Mouse (Mus musculus) liver, postnatal 0 days (tissue): ENCODE data around the gene Cybrd1. TPM values are rescaled to one million over a fixed set of nuclear protein-coding genes. Genes with fewer than 3 reads are reported as not detected.

ENCODE experiments used
- ATAC-seq: fragments of 200-750 bp; cut with Nextera tagmentation; 2 replicates; pipeline ENCODE4 v1.8.0; 2017; ENCODE audit warnings: mild to moderate bottlenecking, moderate library complexity
- DNase-seq: peaks from one replicate; pipeline ENCODE4 v3.0.0-alpha.2; 2016
- H3K27ac ChIP-seq: fragments of 300-500 bp; sonication (generic); 2 replicates; pipeline ENCODE4 v1.5.1; 2014; ENCODE audit warnings: antibody characterized with exemption, moderate library complexity, mild to moderate bottlenecking, low read depth
- H3K27me3 ChIP-seq: fragments of 300-500 bp; sonication (generic); 2 replicates; pipeline ENCODE4 v1.6.1; 2014; ENCODE audit warnings: low read length, control low read depth, mixed read lengths; ENCODE audit not compliant: insufficient read depth
- H3K36me3 ChIP-seq: fragments of 300-500 bp; sonication (generic); replicated peaks from 2 replicates; pipeline ENCODE4 v1.6.1; 2014; ENCODE audit warnings: mild to moderate bottlenecking, control low read depth, low read length, moderate library complexity, mixed read lengths; ENCODE audit not compliant: insufficient read depth
- H3K4me1 ChIP-seq: fragments of 300-500 bp; sonication (generic); 2 replicates; pipeline ENCODE4 v1.6.1; 2014; ENCODE audit warnings: antibody characterized with exemption, mild to moderate bottlenecking, control low read depth; ENCODE audit not compliant: insufficient read depth
- H3K4me2 ChIP-seq: fragments of 300-500 bp; sonication (generic); 2 replicates; pipeline ENCODE4 v1.6.1; 2014; ENCODE audit warnings: low read depth, mild to moderate bottlenecking, low read length, moderate library complexity, mixed read lengths
- H3K4me3 ChIP-seq: fragments of 300-500 bp; sonication (generic); 2 replicates; pipeline ENCODE4 v1.5.1; 2014; ENCODE audit warnings: low read depth, low read length
- H3K9ac ChIP-seq: fragments of 300-500 bp; sonication (generic); replicated peaks from 2 replicates; pipeline ENCODE4 v1.6.1; 2014; ENCODE audit warnings: mild to moderate bottlenecking, moderate library complexity
- H3K9me3 ChIP-seq: fragments of 300-500 bp; sonication (generic); 2 replicates; pipeline ENCODE4 v1.6.1; 2016; ENCODE audit warnings: mild to moderate bottlenecking, control low read depth, low read length, mixed read lengths
- CTCF ChIP-seq: sonication (generic); IDR thresholded peaks from 2 replicates; pipeline ENCODE4 v1.5.1; 2016; ENCODE audit warnings: antibody characterized with exemption, low read depth
- EP300 ChIP-seq: IDR thresholded peaks from 2 replicates; pipeline ENCODE4 v1.6.1; 2016; ENCODE audit warnings: antibody characterized with exemption, low read depth, mild to moderate bottlenecking
- WGBS: fragments of 180-500 bp; shearing (Covaris S2); extraction: QIAGEN DNeasy Blood & Tissue Kit; methylation state at CpG from one replicate; pipeline ENCODE4 v1.1.7; 2014; ENCODE audit not compliant: insufficient replicate concordance; 5-methylcytosine and 5-hydroxymethylcytosine counted together
- polyA plus RNA-seq: library from polyadenylated mRNA; unstranded; fragments of >200 nt; fragmentation: Nextera tagmentation; extraction: Ambion mirVana; gene quantifications from 2 replicates; pipeline ENCODE4 v1.2.1, GENCODE M21; 2015

Cybrd1 gene
- polyA plus RNA-seq, 1 experiment from 2014 or later: 0.22 TPM

DNA sequence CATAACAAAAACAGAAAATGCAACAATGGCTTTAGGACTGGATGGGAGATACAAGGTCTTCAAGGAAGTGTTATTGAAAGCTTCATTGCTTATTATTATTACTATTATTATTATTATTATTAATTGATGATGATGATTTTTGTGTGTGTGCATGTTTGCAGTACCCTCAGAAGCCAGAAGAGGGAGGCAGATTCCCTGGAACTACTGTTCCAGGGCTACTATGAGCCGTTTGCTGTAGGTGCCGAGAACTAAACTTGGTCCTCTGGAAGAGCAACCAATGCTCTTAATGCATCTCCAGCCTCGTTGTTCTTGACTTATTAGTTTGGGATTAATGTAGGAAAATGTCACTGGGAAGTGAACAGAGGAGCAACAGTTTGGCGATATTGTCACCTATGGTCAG is 34.4 kb downstream of the Cybrd1 start:
- Histone ChIP-seq H3K27ac (no peak overlapping the region), H3K9ac (no peak overlapping the region), H3K4me2 (no peak overlapping the region), H3K9me3 (no peaks in the 10 kb centered on the region), H3K4me3 (no peak overlapping the region), H3K27me3 (no peaks in the 10 kb centered on the region), H3K36me3 (no peaks in the 10 kb centered on the region), H3K4me1 (no peaks in the 10 kb centered on the region)
- ATAC-seq: no peak
- DNase-seq: no peak
- WGBS: 75% methylated on average over 4 of the region's 4 CpGs
- no peak for TF ChIP-seq EP300
- TF ChIP-seq CTCF: peak; percentile 30

DNA sequence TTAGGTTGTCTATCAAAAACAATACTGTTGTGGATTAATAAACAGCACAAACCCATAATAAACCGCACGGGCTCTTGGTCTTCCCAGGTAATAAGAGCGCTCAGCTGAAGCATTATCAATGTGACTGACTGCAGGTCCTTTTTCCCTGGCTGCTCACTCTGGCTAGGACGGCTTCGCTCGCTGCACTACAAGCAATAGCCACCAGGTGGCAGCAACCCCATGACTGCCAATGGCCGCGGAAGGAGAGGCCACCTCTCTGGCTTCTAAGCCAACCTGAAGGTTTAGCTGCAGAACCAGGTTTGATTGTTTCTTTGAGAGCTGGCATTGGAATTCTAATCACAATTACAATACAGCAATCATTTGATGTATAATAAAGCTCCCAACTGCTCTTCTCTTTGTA is 37.8 kb downstream of the Cybrd1 start:
- DNase-seq: peak; percentile 88
- H3K9ac ChIP-seq: no peak overlapping the region
- TF ChIP-seq EP300 (no peak), CTCF (peak; percentile 98)
- H3K36me3 ChIP-seq: no peaks in the 10 kb centered on the region
- H3K9me3 ChIP-seq: no peaks in the 10 kb centered on the region
- no peaks in the 10 kb centered on the region for H3K27me3 ChIP-seq
- H3K27ac ChIP-seq: no peak overlapping the region
- peak; percentile 69 for ATAC-seq
- H3K4me2 ChIP-seq: no peak overlapping the region
- H3K4me1 ChIP-seq: no peaks in the 10 kb centered on the region
- no peak overlapping the region for H3K4me3 ChIP-seq
- 7% methylated on average over 8 of the region's 8 CpGs for WGBS

- DNase-seq (no peak), ATAC-seq (no peak)
- no peak overlapping the region for H3K4me2 ChIP-seq
- H3K27me3 ChIP-seq: no peaks in the 10 kb centered on the region
- no peak overlapping the region for H3K9ac ChIP-seq
- WGBS: 82% methylated on average over 8 of the region's 8 CpGs
- no peaks in the 10 kb centered on the region for H3K36me3 ChIP-seq
- no peak for TF ChIP-seq CTCF
- TF ChIP-seq EP300: no peak
- no peaks in the 10 kb centered on the region for H3K9me3 ChIP-seq
- H3K4me3 ChIP-seq: no peak overlapping the region
- no peak overlapping the region for H3K27ac ChIP-seq
- no peaks in the 10 kb centered on the region for H3K4me1 ChIP-seq
Observed at GRCm38 (mm10) chr2:71156446-71156845, 38.7 kb downstream of the Cybrd1 start.

DNA sequence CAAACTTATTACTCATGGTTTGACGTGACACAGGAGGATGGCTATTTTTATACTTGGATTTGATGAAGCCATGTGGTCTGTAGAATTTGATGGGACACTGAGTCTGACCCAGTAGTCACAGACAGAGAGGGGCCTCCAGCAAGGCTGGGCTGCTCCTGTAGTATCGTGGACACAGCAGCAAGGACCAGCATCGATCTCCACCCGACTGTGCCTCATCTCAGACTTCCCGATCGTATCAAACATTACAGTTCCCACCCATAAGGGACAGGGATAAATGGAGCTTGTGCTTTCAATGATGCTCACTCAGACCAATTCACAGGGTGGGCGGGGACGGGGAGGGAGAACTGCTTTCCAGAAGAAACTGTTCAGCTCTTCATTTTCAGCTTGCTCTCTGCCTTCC is 40.2 kb downstream of the Cybrd1 start:
- Histone ChIP-seq H3K36me3 (no peaks in the 10 kb centered on the region), H3K27ac (no peak overlapping the region), H3K4me1 (no peaks in the 10 kb centered on the region), H3K4me3 (no peak overlapping the region), H3K9me3 (no peaks in the 10 kb centered on the region), H3K4me2 (no peak overlapping the region), H3K9ac (no peak overlapping the region), H3K27me3 (no peaks in the 10 kb centered on the region)
- ATAC-seq (no peak), DNase-seq (no peak)
- 87% methylated on average over 8 of the region's 8 CpGs for WGBS
- no peak for TF ChIP-seq EP300

DNA sequence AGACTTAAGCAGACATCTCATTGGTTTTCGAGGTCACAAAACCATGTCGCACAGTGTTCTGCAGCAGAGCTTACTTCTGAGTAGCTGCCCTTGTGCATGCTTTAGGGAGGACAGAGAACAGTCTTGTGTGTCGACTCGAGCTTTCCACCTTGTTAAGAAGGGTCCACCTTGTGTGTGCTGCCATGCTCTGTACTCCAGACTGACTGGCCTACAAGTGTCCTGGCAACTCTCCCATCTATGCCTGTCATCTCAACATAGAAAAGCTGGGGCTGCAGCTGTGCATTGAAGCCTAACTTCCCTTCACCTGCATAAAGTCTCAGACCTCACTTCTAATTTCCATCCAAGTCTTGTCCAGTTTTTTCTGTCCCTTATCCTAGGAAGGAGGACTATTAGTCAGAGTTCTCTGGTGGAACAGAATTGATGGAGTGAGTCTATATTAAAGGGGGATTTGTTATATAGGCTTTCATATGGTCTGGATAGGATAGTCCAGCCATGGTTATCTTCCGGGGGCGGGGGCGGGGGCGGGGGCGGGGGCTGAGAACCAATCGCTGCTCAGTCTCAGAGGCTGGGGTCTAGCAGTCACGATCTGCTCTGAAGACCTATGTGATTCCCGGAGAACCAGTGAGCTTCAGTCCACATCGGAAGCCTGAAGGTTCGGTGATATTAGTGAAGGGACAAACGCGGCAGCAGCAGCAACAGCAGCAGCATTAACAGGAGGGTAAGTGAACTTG is 42.0 kb downstream of the Cybrd1 start:
- Histone ChIP-seq H3K27me3 (no peaks in the 10 kb centered on the region), H3K9me3 (no peaks in the 10 kb centered on the region), H3K9ac (no peak overlapping the region), H3K36me3 (no peaks in the 10 kb centered on the region), H3K4me1 (no peaks in the 10 kb centered on the region), H3K27ac (no peak overlapping the region), H3K4me3 (no peak overlapping the region), H3K4me2 (no peak overlapping the region)
- WGBS: 75% methylated on average over 16 of the region's 16 CpGs
- DNase-seq: no peak
- no peak for ATAC-seq
- TF ChIP-seq CTCF: no peak
- no peak for TF ChIP-seq EP300

GRCm38 (mm10) chr2:71160307-71160861 is 42.7 kb downstream of the Cybrd1 start:
- no peak for TF ChIP-seq CTCF
- no peak for TF ChIP-seq EP300
- WGBS: 62% methylated on average over 11 of the region's 11 CpGs
- H3K4me1 ChIP-seq: no peaks in the 10 kb centered on the region
- no peaks in the 10 kb centered on the region for H3K9me3 ChIP-seq
- ATAC-seq (no peak), DNase-seq (no peak)
- H3K27me3 ChIP-seq: no peaks in the 10 kb centered on the region
- H3K27ac ChIP-seq: no peak overlapping the region
- H3K36me3 ChIP-seq: no peaks in the 10 kb centered on the region
- H3K4me2 ChIP-seq: no peak overlapping the region
- no peak overlapping the region for H3K4me3 ChIP-seq
- H3K9ac ChIP-seq: no peak overlapping the region
